Mouse (Mus musculus) thymus, adult 2 months (tissue): ENCODE data around the gene Fsd2.

ENCODE experiments used
- CTCF ChIP-seq: fragments of 200-500 bp; IDR thresholded peaks from 2 replicates; pipeline ENCODE4 v1.5.1; 2012; ENCODE audit warnings: mild to moderate bottlenecking, control low read depth, low read length, moderate library complexity, borderline replicate concordance; ENCODE audit not compliant: control insufficient read depth, poor library complexity, insufficient read depth; ENCODE audit errors: extremely low read depth
- POLR2A ChIP-seq: fragments of 200-500 bp; IDR thresholded peaks from 2 replicates; pipeline ENCODE4 v1.6.1; 2012; ENCODE audit warnings: mild to moderate bottlenecking, low read length, control low read depth, moderate library complexity; ENCODE audit not compliant: control insufficient read depth, poor library complexity, insufficient read depth; ENCODE audit errors: extremely low read depth

GRCm38 (mm10) chr7:81583512-81583911, 16.8 kb upstream of the Fsd2 start:
- TF ChIP-seq CTCF = no peak
- TF ChIP-seq POLR2A = no peak
